Mouse (Mus musculus) retina, adult 2 months (tissue): Measurements from ENCODE around the gene 4933415A04Rik.

Source experiments
- DNase-seq: peaks from one replicate; pipeline ENCODE4 v3.0.0-alpha.2; 2012; ENCODE audit warnings: low read depth, low spot score

4933415A04Rik gene

GRCm38 (mm10) chr11:43631645-43632044, 44.8 kb downstream of the 4933415A04Rik start:
- DNase-seq: no peak

DNA sequence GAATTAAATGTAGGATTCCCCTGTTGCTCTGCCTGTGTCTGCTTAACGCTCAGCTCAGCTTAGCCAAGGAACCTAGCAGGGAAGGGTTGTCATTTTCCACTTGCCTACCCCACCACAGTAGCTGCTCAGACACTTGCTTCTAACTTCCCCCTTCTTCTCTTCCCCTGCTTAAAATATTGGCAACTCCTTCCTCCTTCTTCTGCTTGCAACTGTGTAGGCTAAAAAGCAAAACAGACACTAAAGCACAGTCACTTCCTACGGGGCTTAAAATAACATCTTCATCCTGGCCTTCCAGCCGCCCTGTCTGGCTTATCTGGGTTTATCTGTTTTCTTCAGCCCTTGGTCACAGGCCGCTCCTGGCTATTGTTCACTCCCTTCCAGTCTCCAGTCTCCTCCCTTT, 45.7 kb downstream of the 4933415A04Rik start:
- no peak for DNase-seq

DNA sequence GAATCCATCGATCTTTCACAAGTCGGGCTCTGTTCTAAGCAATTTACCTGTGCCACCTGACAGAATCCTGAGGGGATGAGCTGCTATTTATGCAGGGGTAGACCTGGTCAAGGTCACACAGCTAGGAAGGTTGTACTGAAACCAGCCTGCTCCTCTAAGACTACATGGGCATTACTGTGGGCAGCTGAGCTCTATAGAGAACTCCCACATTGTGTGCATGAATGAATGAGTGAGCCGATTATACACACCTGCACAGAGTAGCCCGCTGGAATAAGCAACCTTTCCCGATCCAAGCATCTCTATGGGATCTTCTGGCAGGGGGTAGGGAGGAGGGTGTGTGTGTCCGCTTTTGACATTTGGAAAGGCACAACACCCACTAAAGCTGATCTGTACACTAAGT, 46.3 kb downstream of the 4933415A04Rik start:
- no peak for DNase-seq

- no peak for DNase-seq
Observed at GRCm38 (mm10) chr11:43633658-43634401, 47.0 kb downstream of the 4933415A04Rik start.

DNA sequence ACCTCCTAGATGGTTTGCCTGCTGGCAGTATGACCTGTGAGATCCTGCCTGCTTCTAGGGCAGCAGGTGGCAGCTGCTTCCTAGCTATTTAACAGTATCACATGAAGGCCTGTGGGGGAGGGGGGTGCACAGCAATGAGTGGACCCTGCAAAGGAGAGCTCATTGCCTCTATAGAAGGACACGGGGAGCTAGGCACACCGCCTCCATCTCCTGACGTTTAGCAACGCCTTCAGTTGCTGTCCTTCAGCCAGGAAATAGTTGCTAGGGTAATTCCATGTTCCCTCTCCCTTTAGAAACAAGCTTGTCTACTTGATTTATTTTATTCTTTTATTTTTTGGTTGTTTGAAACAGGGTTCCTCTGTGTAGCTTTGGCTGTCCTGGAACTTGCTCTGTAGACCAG, 49.9 kb downstream of the 4933415A04Rik start:
- DNase-seq: no peak

- DNase-seq: no peak
Observed at GRCm38 (mm10) chr11:43638486-43638885, 51.6 kb downstream of the 4933415A04Rik start.
